Mouse (Mus musculus): Measurements from ENCODE around the gene Bhlhe41.

DNA sequence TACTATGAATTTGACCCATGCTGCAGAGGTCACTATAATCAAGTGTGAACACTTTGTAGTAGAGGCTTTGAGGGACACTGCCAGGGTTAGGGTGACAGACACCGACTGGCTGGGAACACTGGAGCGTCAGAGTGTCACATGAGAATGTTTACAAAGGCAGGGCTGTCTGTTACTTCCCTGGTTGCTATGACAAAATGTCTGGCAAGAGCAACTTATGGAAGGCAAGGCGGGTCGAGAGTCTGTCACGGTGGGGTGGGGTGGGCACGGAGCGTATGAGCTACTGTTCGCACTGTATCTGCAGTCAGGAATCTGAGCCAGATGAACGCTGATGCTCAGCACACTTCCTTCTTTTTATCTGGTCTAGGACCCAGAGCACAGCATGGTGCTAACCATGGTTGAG, 34.7 kb downstream of the Bhlhe41 start:
- TF ChIP-seq CTCF (IDR thresholded peaks at IDR 0.05; ENCODE audit: borderline replicate concordance, insufficient read depth, low read length) (no peak), POLR2A (IDR thresholded peaks at IDR 0.05; ENCODE audit: low read depth, low read length) (no peak)

Data from embryonic fibroblast, embryonic 13.5 days (primary cell).